Mouse (Mus musculus) forebrain, embryonic 11.5 days (tissue): ENCODE data around the gene Ost4. TPM values are rescaled to one million over a fixed set of nuclear protein-coding genes. Genes with fewer than 3 reads are reported as not detected.

ENCODE experiments used
- ATAC-seq: fragments of 200-750 bp; cut with Nextera tagmentation; replicated peaks from 2 replicates; pipeline ENCODE4 v1.8.0; 2017; ENCODE audit warnings: moderate TSS enrichment; ENCODE audit not compliant: low FRiP score
- DNase-seq: peaks from one replicate; pipeline ENCODE4 v3.0.0-alpha.2; 2017; ENCODE audit warnings: low spot score
- H3K27ac ChIP-seq: fragments of 300-500 bp; sonication (generic); 2 replicates; pipeline ENCODE4 v1.5.1; 2014; ENCODE audit warnings: low read depth, low read length
- H3K27me3 ChIP-seq: fragments of 300-500 bp; sonication (generic); 2 replicates; pipeline ENCODE4 v1.6.1; 2014; ENCODE audit warnings: mild to moderate bottlenecking, low read length, mixed read lengths; ENCODE audit not compliant: control insufficient read depth, insufficient read depth
- H3K36me3 ChIP-seq: fragments of 300-500 bp; sonication (generic); 2 replicates; pipeline ENCODE4 v1.6.1; 2014; ENCODE audit warnings: mild to moderate bottlenecking, low read length, moderate library complexity, mixed read lengths; ENCODE audit not compliant: control insufficient read depth, insufficient read depth
- H3K4me1 ChIP-seq: fragments of 300-500 bp; sonication (generic); replicated peaks from 2 replicates; pipeline ENCODE4 v1.6.1; 2014; ENCODE audit warnings: low read length, mixed read lengths; ENCODE audit not compliant: control insufficient read depth, insufficient read depth
- H3K4me2 ChIP-seq: fragments of 300-500 bp; sonication (generic); 2 replicates; pipeline ENCODE4 v1.6.1; 2014; ENCODE audit warnings: low read depth, mild to moderate bottlenecking, low read length, moderate library complexity, mixed read lengths; ENCODE audit not compliant: severe bottlenecking
- H3K4me3 ChIP-seq: fragments of 300-500 bp; sonication (generic); 2 replicates; pipeline ENCODE4 v1.5.1; 2014; ENCODE audit warnings: low read depth, low read length
- H3K9ac ChIP-seq: fragments of 300-500 bp; sonication (generic); 2 replicates; pipeline ENCODE4 v1.6.1; 2014; ENCODE audit warnings: low read length
- H3K9me3 ChIP-seq: fragments of 300-500 bp; sonication (generic); 2 replicates; pipeline ENCODE4 v1.6.1; 2016; ENCODE audit warnings: low read length, mixed read lengths; ENCODE audit not compliant: control insufficient read depth
- WGBS: fragments of 180-500 bp; shearing (Covaris S2); extraction: QIAGEN DNeasy Blood & Tissue Kit; methylation state at CpG from one replicate; pipeline ENCODE4 v1.1.7; 2014; 5-methylcytosine and 5-hydroxymethylcytosine counted together
- polyA plus RNA-seq: library from polyadenylated mRNA; unstranded; fragments of >200 nt; fragmentation: Nextera tagmentation; extraction: Ambion mirVana; gene quantifications from 2 replicates; pipeline ENCODE4 v1.2.1, GENCODE M21; 2014

The Ost4 gene
- polyA plus RNA-seq, 1 experiment from 2014 or later, result 339 TPM

DNA sequence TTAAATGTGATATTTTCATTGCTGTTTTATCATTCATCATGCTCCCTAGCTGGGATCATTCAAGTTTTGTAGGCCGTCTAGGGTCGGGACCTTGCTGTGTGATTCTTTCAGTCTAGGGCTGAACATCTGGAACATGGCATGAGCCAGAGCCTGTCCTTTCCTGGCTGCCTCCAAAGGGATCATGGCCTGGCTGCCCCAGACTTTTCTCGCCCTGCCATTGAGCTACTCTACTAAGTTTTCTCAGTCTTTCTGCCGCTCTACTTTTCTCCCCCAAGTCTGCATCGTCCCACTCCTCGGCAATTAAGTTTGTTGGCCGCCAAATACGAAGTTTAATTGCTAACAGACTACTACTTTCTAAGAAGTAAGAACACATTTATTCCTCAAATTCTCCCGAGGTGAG, 38.6 kb downstream of the Ost4 start:
- H3K36me3 ChIP-seq, result peaks cover 7% of the 10 kb centered on the region; the same call in 1 of the 2 replicates
- H3K4me1 ChIP-seq, result peaks cover 8% of the 10 kb centered on the region; the same call in 1 of the 2 replicates
- 0 out of 2 replicates have a peak overlapping the region, but pooled peaks have one; percentile 31 for H3K27ac ChIP-seq
- peak; percentile 39; the same call in 1 of the 2 replicates for ATAC-seq
- no peak for DNase-seq
- H3K27me3 ChIP-seq, result no peaks in the 10 kb centered on the region
- no peaks in the 10 kb centered on the region for H3K9me3 ChIP-seq
- peak overlapping the region; percentile 73 for H3K9ac ChIP-seq
- 21% methylated on average over 9 of the region's 9 CpGs for WGBS
- peak overlapping the region; percentile 74 for H3K4me3 ChIP-seq
- peak overlapping the region; percentile 78 for H3K4me2 ChIP-seq

GRCm38 (mm10) chr5:30867712-30868111, 39.9 kb downstream of the Ost4 start, which contains the start of gene Tmem214:
Tmem214 (plus strand) TSS chr5:30868012.
- Histone ChIP-seq H3K27ac (no peak within 1 kb of the TSS), H3K4me1 (peaks cover 8% of the 10 kb centered on the region; the same call in 1 of the 2 replicates), H3K9me3 (no peaks in the 10 kb centered on the region), H3K36me3 (peaks cover 7% of the 10 kb centered on the region; the same call in 1 of the 2 replicates), H3K27me3 (no peaks in the 10 kb centered on the region), H3K4me3 (peak within 1 kb of the TSS; percentile 74), H3K4me2 (0 out of 2 replicates have a peak within 1 kb of the TSS, but pooled peaks have one; percentile 2), H3K9ac (no peak within 1 kb of the TSS)
- ATAC-seq, result no peak
- WGBS, result 96% methylated on average over 3 of the region's 3 CpGs
- no peak for DNase-seq

DNA sequence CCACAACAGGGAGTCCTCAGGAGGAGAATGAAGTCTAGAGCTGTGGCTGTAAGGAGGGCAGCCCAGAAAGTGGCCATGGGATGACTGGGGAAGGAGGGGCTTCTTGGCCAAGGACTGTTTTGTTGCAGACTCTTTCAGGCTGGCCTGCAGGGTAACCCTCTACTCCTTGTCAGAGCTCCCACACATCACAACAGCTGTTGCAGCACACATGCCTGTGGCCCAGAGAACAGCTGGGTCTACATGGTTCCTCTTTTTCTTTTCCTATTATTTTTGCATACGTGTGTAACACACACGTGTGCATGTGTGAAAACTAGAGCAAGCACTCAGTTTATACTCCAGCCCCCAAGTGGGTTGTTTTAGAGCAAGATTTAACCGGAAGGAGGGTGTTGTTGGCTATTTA, 40.7 kb downstream of the Ost4 start:
- Histone ChIP-seq H3K4me3 (no peak overlapping the region), H3K9ac (no peak overlapping the region), H3K9me3 (no peaks in the 10 kb centered on the region), H3K4me2 (no peak overlapping the region), H3K27ac (no peak overlapping the region), H3K36me3 (peaks cover 4% of the 10 kb centered on the region; the same call in 1 of the 2 replicates), H3K27me3 (no peaks in the 10 kb centered on the region), H3K4me1 (peaks cover 8% of the 10 kb centered on the region; the same call in 1 of the 2 replicates)
- WGBS, result 87% methylated on average over 3 of the region's 3 CpGs
- no peak for ATAC-seq
- no peak for DNase-seq

DNA sequence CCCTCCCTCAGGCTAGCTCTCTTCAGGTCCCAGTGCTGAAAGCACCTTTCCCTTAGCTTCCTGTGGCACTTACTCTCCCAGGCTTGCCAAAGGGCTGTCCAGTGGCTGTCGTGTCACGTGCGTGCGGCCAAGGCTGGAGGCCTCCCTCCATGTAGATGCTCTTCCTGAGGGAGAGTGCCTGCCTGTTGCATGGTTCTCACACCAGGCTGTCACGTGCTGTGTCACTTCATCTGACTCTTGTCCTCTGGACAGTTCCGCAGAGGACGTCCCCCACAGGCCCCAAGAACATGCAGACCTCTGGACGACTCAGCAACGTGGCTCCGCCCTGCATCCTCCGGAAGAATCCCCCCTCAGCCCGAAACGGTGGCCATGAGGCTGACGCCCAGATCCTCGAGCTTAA, 43.3 kb downstream of the Ost4 start:
- H3K4me3 ChIP-seq, result no peak overlapping the region
- no peaks in the 10 kb centered on the region for H3K36me3 ChIP-seq
- H3K27me3 ChIP-seq, result no peaks in the 10 kb centered on the region
- DNase-seq (no peak), ATAC-seq (no peak)
- H3K4me2 ChIP-seq, result no peak overlapping the region
- no peaks in the 10 kb centered on the region for H3K9me3 ChIP-seq
- H3K27ac ChIP-seq, result no peak overlapping the region
- peaks cover 2% of the 10 kb centered on the region; the same call in 1 of the 2 replicates for H3K4me1 ChIP-seq
- 42% methylated on average over 15 of the region's 15 CpGs for WGBS
- H3K9ac ChIP-seq, result no peak overlapping the region

DNA sequence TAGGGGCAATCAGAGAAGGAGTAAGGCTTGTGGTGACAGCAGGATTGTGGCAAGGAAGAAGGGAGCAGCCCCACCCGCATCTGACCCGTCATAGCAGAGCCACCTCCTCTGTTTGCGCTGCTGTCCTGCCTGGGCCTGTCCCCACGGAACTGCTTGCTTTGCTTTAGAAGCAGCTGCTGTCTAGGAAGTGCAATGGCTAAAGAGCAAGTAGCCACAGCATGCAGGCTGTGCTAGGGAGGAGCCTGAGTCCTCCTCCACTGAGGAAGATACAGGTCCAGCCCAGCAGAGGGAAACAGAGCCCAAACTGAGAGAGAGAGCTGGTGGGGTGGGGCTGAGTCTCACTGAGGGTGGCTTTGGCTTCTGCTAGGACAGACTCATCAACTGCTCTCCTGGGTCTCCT, 43.7 kb downstream of the Ost4 start:
- H3K9me3 ChIP-seq, result no peaks in the 10 kb centered on the region
- H3K36me3 ChIP-seq, result no peaks in the 10 kb centered on the region
- no peak overlapping the region for H3K4me2 ChIP-seq
- H3K4me1 ChIP-seq, result no peaks in the 10 kb centered on the region
- H3K9ac ChIP-seq, result no peak overlapping the region
- ATAC-seq, result no peak
- no peak overlapping the region for H3K27ac ChIP-seq
- H3K27me3 ChIP-seq, result no peaks in the 10 kb centered on the region
- WGBS, result 47% methylated on average over 4 of the region's 4 CpGs
- DNase-seq, result no peak
- no peak overlapping the region for H3K4me3 ChIP-seq

GRCm38 (mm10) chr5:30856124-30856523, 51.5 kb downstream of the Ost4 start:
- 79% methylated on average over 2 of the region's 2 CpGs for WGBS
- Histone ChIP-seq H3K36me3 (no peaks in the 10 kb centered on the region), H3K4me2 (no peak overlapping the region), H3K27ac (no peak overlapping the region), H3K9ac (no peak overlapping the region), H3K4me3 (no peak overlapping the region), H3K27me3 (no peaks in the 10 kb centered on the region), H3K9me3 (no peaks in the 10 kb centered on the region), H3K4me1 (no peaks in the 10 kb centered on the region)
- no peak for ATAC-seq
- DNase-seq, result no peak

Other genes with a start within 250 kb of the Ost4 start
- 439 and 447 TPM in 2 replicates for gene Cenpa, start 241.0 kb downstream of the Ost4 start, polyA plus RNA-seq
- gene Dpysl5, start 196.2 kb downstream of the Ost4 start, polyA plus RNA-seq, result 91.8 and 97.0 TPM in 2 replicates
- 37.5 and 39.7 TPM in 2 replicates for gene Mapre3, start 93.1 kb downstream of the Ost4 start, polyA plus RNA-seq
- 49.8 and 52.2 TPM in 2 replicates for gene Tmem214, start 39.8 kb downstream of the Ost4 start, polyA plus RNA-seq
- 34.5 and 37.3 TPM in 2 replicates for gene Agbl5, start 19.1 kb downstream of the Ost4 start, polyA plus RNA-seq
- gene Emilin1, start 5.6 kb upstream of the Ost4 start, polyA plus RNA-seq, result 44.6 and 44.7 TPM in 2 replicates
- 6.9 and 7.1 TPM in 2 replicates for gene Khk, start 13.6 kb upstream of the Ost4 start, polyA plus RNA-seq
- gene Cgref1, start 37.8 kb upstream of the Ost4 start, polyA plus RNA-seq, result 6.4 and 6.8 TPM in 2 replicates
- gene Preb, start 52.6 kb upstream of the Ost4 start, polyA plus RNA-seq, result 106 and 114 TPM in 2 replicates
- gene Tcf23, start 60.9 kb upstream of the Ost4 start, polyA plus RNA-seq, result not detected in 2 replicates
- 81.8 and 86.4 TPM in 2 replicates for gene Atraid, start 140.5 kb upstream of the Ost4 start, polyA plus RNA-seq
- 10.8 and 10.9 TPM in 2 replicates for gene Slc5a6, start 141.1 kb upstream of the Ost4 start, polyA plus RNA-seq
- gene Cad, start 147.0 kb upstream of the Ost4 start, polyA plus RNA-seq, result 44.3 and 55.4 TPM in 2 replicates
- not detected in 2 replicates for gene Dnajc5g, start 198.5 kb upstream of the Ost4 start, polyA plus RNA-seq
- gene Slc30a3, start 200.4 kb upstream of the Ost4 start, polyA plus RNA-seq, result 0.79 and 1.2 TPM in 2 replicates
- gene Trim54, start 208.9 kb upstream of the Ost4 start, polyA plus RNA-seq, result not detected in 2 replicates
- not detected in 2 replicates for gene Ucn, start 231.0 kb upstream of the Ost4 start, polyA plus RNA-seq
- 56.3 and 57.5 TPM in 2 replicates for gene Mpv17, start 246.5 kb upstream of the Ost4 start, polyA plus RNA-seq